Mouse (Mus musculus) urinary bladder, adult 18-20 months (tissue): ENCODE results near the gene Csad.

Source experiments
- DNase-seq, 2 experiments: peaks; one replicate each; pipeline ENCODE4 v3.0.0; 2022; ENCODE audit warnings: low spot score in 2 of 2, mixed read lengths in 2 of 2

The Csad gene

GRCm38 (mm10) chr15:102133314-102133713 is 71.2 kb downstream of the Csad start:
- DNase-seq = no peak
